Mouse (Mus musculus) heart, embryonic 12.5 days (tissue): Measurements from ENCODE around the gene Mrpl51. TPM values are rescaled to one million over a fixed set of nuclear protein-coding genes. Genes with fewer than 3 reads are reported as not detected.

Experiments
- ATAC-seq: fragments of 200-750 bp; cut with Nextera tagmentation; 2 replicates; pipeline ENCODE4 v1.8.0; 2017; ENCODE audit warnings: moderate TSS enrichment, moderate library complexity; ENCODE audit not compliant: insufficient number of reproducible peaks, low FRiP score
- H3K27ac ChIP-seq: fragments of 300-500 bp; sonication (generic); 2 replicates; pipeline ENCODE4 v1.5.1; 2016; ENCODE audit warnings: mild to moderate bottlenecking, moderate library complexity; ENCODE audit not compliant: poor library complexity, severe bottlenecking
- H3K27me3 ChIP-seq: fragments of 300-500 bp; sonication (generic); replicated peaks from 2 replicates; pipeline ENCODE4 v1.6.1; 2016; ENCODE audit warnings: mild to moderate bottlenecking, moderate library complexity
- H3K36me3 ChIP-seq: fragments of 300-500 bp; sonication (generic); 2 replicates; pipeline ENCODE4 v1.6.1; 2016; ENCODE audit warnings: mild to moderate bottlenecking, moderate library complexity
- H3K4me1 ChIP-seq: fragments of 300-500 bp; sonication (generic); replicated peaks from 2 replicates; pipeline ENCODE4 v1.6.1; 2016; ENCODE audit warnings: mild to moderate bottlenecking
- H3K4me2 ChIP-seq: fragments of 300-500 bp; sonication (generic); 2 replicates; pipeline ENCODE4 v1.6.1; 2016; ENCODE audit warnings: mild to moderate bottlenecking, moderate library complexity
- H3K4me3 ChIP-seq: fragments of 300-500 bp; sonication (generic); 2 replicates; pipeline ENCODE4 v1.5.1; 2016; ENCODE audit warnings: mild to moderate bottlenecking
- H3K9ac ChIP-seq: fragments of 300-500 bp; sonication (generic); 2 replicates; pipeline ENCODE4 v1.6.1; 2016; ENCODE audit warnings: mild to moderate bottlenecking, moderate library complexity
- H3K9me3 ChIP-seq: fragments of 300-500 bp; sonication (generic); replicated peaks from 2 replicates; pipeline ENCODE4 v1.6.1; 2016; ENCODE audit warnings: mild to moderate bottlenecking, moderate library complexity
- WGBS: fragments of 180-500 bp; shearing (Covaris S2); methylation state at CpG from one replicate; pipeline ENCODE4 v1.1.7; 2016; 5-methylcytosine and 5-hydroxymethylcytosine counted together
- polyA plus RNA-seq: library from polyadenylated mRNA; unstranded; fragments of >200 nt; fragmentation: Nextera tagmentation; extraction: Ambion mirVana; gene quantifications from 2 replicates; pipeline ENCODE4 v1.2.1, GENCODE M21; 2016

The Mrpl51 gene
- polyA plus RNA-seq, 1 experiment from 2014 or later: 218 TPM

DNA sequence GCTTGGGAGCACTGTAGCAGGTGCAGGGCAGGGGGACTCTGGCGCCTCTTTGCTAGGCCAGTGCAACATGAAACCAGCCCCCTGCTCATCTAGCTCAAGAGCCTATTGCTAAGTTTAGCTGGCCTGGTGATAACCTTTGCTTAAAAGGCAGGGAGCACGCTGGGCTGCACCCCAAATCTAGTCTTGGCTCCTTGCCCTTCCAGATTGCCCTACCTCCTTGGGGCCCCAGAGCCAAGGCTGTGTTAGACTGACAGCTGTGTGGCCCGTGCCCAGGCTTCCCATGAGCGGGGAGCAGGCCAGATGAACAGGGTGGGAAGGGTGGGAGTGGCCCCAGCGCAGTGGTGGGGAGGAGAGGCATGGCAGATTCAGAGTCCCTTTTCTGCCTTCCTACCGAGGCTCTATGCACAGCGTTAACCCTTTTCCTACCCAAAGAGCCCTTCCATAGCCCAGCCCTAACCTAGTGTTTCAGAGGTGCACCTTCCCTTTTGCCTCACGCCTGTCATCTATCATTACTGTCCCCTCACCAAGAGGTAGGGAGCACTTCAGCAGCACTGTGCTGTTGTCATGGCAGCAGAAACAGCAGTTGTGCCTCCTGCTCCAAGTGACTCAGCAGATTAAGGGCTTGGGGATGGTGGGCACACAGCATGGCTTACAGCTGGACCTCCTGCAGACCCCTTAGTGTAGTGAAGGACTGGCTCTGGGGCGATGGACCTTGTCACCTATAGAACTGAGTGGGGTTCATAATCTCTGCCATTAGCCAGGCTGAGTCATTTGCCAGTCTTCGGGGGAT, 24.5 kb upstream of the Mrpl51 start:
- peak overlapping the region; percentile 99 for H3K27ac ChIP-seq
- H3K9me3 ChIP-seq: no peaks in the 10 kb centered on the region
- peak overlapping the region; percentile 84 for H3K4me3 ChIP-seq
- H3K36me3 ChIP-seq: peaks cover 66% of the 10 kb centered on the region
- WGBS: 15% methylated on average over 10 of the region's 10 CpGs
- peak; percentile 44 for ATAC-seq
- H3K27me3 ChIP-seq: no peaks in the 10 kb centered on the region
- peak overlapping the region; percentile 78 for H3K9ac ChIP-seq
- peak overlapping the region; percentile 90 for H3K4me2 ChIP-seq
- peaks cover 39% of the 10 kb centered on the region for H3K4me1 ChIP-seq

DNA sequence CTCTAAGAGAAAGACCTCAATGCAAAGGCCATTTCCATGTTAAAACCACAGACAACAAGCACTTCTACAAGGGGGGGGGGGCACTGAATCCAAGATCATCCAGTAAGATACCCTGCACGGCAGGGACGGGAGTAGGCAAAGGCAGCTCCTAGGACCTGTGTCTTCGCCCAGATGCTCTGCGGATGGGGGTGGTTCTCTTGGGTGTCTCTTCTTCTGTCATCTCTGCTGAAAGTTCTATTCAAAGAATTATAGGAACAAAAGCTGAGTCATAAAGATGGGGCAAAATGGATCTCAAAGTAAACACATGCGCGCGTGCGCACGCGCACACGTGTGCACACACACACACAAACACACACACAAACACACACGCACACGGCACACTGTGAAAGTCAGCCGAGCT, 23.5 kb upstream of the Mrpl51 start:
- H3K9ac ChIP-seq: peak overlapping the region; percentile 78; the same call in 1 of the 2 replicates
- 87% methylated on average over 14 of the region's 14 CpGs for WGBS

DNA sequence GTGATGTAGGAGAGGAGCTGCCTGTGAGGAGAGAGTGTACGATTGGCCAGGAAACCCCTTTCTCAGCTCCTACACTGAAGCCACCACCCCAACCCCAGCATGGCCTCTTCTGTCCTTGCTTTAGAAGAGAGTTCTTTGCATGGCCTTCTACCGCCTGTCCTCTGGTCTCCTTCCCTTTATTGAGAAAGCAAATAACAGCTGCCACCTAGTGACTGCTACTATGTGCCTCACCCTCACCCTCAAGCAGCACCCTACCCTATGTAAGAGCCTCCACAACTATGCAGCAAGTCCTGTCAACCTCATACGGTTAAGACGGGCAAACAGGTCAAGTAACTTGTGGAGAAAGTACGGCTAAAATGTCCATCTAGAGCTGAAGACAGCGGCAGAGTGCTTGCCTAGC, 21.4 kb upstream of the Mrpl51 start:
- ATAC-seq: no peak
- no peak overlapping the region for H3K4me3 ChIP-seq
- no peaks in the 10 kb centered on the region for H3K27me3 ChIP-seq
- H3K4me1 ChIP-seq: peaks cover 26% of the 10 kb centered on the region
- H3K4me2 ChIP-seq: no peak overlapping the region
- peaks cover 80% of the 10 kb centered on the region for H3K36me3 ChIP-seq
- H3K27ac ChIP-seq: peak overlapping the region; percentile 56; the same call in 1 of the 2 replicates
- no peaks in the 10 kb centered on the region for H3K9me3 ChIP-seq
- H3K9ac ChIP-seq: no peak overlapping the region
- WGBS: 73% methylated on average over 6 of the region's 6 CpGs

More for the DNA sequence above, 23.5 kb upstream of the Mrpl51 start:
- Histone ChIP-seq H3K4me1 (peaks cover 37% of the 10 kb centered on the region), H3K9me3 (no peaks in the 10 kb centered on the region), H3K4me2 (no peak overlapping the region), H3K36me3 (peaks cover 71% of the 10 kb centered on the region), H3K4me3 (no peak overlapping the region), H3K27ac (peak overlapping the region; percentile 99), H3K27me3 (no peaks in the 10 kb centered on the region)
- ATAC-seq: no peak

DNA sequence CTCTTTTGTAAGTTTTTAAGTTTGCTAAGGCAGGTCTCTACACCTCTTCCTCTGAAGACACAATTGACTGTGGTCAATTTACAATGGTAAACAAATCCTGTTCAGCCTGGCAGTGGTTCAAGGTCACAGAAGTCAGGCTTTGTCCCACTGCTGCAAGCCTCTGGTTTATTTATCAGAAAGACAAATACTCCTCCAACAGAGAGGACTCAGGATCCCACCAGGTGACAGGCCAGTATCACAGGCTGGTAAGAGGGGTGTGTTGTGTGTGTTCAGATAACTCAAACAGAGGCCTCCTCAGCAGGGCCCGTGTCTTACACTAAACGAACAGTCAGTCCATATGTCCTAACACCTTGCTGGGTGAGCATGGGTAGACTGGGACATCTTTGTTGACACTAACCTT, 19.1 kb upstream of the Mrpl51 start:
- ATAC-seq: no peak
- Histone ChIP-seq H3K27ac (no peak overlapping the region), H3K4me1 (peaks cover 14% of the 10 kb centered on the region), H3K9ac (no peak overlapping the region), H3K4me3 (no peak overlapping the region), H3K9me3 (no peaks in the 10 kb centered on the region), H3K27me3 (no peaks in the 10 kb centered on the region), H3K36me3 (peaks cover 100% of the 10 kb centered on the region), H3K4me2 (no peak overlapping the region)
- 63% methylated on average over 2 of the region's 2 CpGs for WGBS

DNA sequence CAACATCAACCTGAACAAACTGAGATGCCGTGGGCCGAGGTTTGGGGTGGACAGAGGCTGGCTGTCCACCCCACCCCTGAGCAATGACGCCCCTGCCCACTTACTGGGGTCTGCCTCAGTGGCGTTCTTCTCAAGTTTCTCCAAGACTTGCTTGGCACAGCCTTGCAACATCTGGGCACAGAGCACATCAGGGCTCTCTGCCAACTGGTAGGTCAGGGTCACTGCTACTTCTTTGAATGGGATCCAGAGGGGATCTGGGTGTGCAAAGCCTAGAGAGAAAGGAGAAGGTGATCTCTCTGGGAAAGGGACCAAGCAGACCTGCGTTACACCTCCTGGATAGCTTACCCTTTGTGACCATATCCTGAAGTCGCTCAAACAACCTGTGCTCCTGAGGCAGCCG, 18.3 kb upstream of the Mrpl51 start:
- WGBS: 88% methylated on average over 7 of the region's 7 CpGs
- no peak for ATAC-seq
- Histone ChIP-seq H3K27ac (no peak overlapping the region), H3K4me2 (no peak overlapping the region), H3K4me1 (peaks cover 6% of the 10 kb centered on the region; the same call in 1 of the 2 replicates), H3K36me3 (peaks cover 100% of the 10 kb centered on the region), H3K4me3 (no peak overlapping the region), H3K9ac (no peak overlapping the region), H3K27me3 (no peaks in the 10 kb centered on the region), H3K9me3 (no peaks in the 10 kb centered on the region)

DNA sequence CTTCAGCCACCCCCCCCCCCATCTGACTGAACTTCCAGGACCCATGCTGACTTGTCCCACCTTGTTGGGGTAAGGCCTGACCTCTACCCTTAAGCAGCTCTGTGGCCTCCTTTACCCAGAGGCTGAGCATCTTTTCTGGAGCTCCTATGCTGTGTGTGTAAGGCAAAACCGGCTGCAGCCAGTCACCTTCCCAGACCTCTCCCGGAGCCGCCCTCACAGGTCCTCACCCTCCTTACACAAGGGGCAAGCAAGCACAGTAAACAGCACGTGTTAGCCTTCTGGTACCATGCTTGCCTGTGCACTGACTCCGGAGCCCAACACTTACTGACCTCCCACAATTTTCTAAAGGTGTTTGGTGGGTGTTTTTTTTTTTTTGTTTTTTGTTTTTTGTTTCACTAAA, 16.1 kb upstream of the Mrpl51 start:
- WGBS: 91% methylated on average over 5 of the region's 5 CpGs
- Histone ChIP-seq H3K4me2 (no peak overlapping the region), H3K27me3 (no peaks in the 10 kb centered on the region), H3K4me3 (no peak overlapping the region), H3K9ac (no peak overlapping the region), H3K9me3 (no peaks in the 10 kb centered on the region), H3K36me3 (peaks cover 100% of the 10 kb centered on the region), H3K27ac (no peak overlapping the region), H3K4me1 (0 out of 2 replicates have a peak, but pooled peaks cover 4% of the 10 kb centered on the region)
- no peak for ATAC-seq

DNA sequence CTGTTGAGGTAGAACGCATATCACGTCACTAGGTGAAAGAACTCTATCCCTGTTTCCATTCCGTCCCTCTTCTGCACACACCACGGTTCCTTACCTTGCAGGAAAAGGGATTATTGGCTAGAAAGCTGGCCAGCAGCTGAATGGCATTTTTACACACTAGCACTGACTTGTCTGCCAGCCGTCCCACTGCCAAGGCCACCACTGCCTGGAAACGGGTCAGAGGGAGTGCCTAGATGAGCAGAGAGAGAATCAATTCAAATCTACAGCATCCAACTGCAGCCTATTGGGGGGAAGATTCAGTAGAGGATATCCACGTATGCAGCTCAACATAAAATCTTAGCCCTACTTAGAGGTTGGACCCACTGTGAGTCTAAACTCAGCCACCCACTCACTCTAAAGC, 12.0 kb upstream of the Mrpl51 start:
- Histone ChIP-seq H3K4me2 (no peak overlapping the region), H3K9me3 (no peaks in the 10 kb centered on the region), H3K36me3 (peaks cover 98% of the 10 kb centered on the region), H3K9ac (no peak overlapping the region), H3K27ac (no peak overlapping the region), H3K4me1 (no peaks in the 10 kb centered on the region), H3K4me3 (no peak overlapping the region), H3K27me3 (no peaks in the 10 kb centered on the region)
- ATAC-seq: no peak
- WGBS: 93% methylated on average over 7 of the region's 7 CpGs

DNA sequence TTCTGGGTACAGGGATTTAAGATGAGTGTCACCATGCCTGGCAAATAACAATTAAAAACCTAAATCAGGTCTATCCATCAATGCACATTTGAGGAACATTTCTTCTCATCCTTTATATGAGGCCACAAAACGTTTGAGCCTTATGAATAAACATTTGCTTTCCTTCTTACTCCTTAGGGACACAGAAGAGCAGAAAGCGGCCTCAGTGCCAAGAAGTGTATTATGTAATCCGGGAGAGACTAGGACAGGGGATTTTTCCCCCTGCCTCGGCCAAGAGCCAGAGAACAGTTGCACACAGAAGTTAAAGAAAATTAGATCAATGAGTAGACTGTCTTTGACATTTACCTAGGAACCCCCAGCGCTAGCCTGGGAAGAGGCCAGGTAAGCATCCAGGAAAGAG, 9.5 kb upstream of the Mrpl51 start:
- Histone ChIP-seq H3K9me3 (no peaks in the 10 kb centered on the region), H3K27me3 (no peaks in the 10 kb centered on the region), H3K9ac (no peak overlapping the region), H3K36me3 (peaks cover 98% of the 10 kb centered on the region), H3K4me2 (no peak overlapping the region), H3K27ac (no peak overlapping the region), H3K4me1 (no peaks in the 10 kb centered on the region), H3K4me3 (no peak overlapping the region)
- 89% methylated on average over 5 of the region's 5 CpGs for WGBS
- no peak for ATAC-seq

DNA sequence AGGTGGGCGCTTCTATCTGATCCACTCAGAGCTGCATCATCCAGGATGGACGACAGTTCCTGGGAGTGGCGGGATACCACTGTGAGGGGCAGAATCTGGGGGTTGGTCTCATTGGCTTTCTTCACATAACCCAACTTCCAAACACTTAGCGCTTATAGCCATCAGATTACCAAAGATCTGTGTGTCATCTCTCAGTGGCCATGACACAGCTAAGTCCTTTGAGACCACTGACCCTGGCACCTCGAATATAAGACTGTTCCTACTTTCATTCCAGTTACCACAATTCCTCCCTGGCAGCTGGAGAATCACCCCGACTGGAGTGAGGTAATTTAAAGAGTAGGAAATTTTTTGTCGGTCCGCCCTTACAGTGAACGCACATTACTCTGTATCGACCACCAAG, 5.4 kb upstream of the Mrpl51 start:
- Histone ChIP-seq H3K4me3 (no peak overlapping the region), H3K9me3 (no peaks in the 10 kb centered on the region), H3K36me3 (peaks cover 83% of the 10 kb centered on the region), H3K27ac (no peak overlapping the region), H3K27me3 (no peaks in the 10 kb centered on the region), H3K4me1 (peaks cover 4% of the 10 kb centered on the region; the same call in 1 of the 2 replicates), H3K9ac (no peak overlapping the region), H3K4me2 (no peak overlapping the region)
- WGBS: 93% methylated on average over 10 of the region's 10 CpGs
- ATAC-seq: no peak

DNA sequence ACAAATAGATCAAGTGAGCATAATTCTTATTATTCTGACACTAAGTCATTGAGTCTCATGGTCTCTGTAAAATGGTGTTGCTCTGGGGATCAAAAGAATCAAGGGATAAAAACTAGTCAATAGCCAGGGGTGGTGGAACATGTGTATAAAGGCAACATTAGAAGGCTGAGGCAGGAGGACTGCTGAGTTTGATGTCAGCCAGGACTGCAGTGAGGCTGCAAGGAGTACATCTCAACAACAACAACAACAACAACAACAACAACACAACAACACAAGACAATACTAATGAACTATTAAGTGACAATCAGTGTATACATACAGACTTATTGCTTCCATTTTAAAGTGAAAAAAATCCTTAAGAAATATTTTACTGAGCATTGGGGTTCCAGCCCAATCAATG, 785 bp upstream of the Mrpl51 start:
- peak overlapping the region; percentile 78 for H3K4me3 ChIP-seq
- peak overlapping the region; percentile 100 for H3K27ac ChIP-seq
- peak overlapping the region; percentile 83 for H3K9ac ChIP-seq
- peaks cover 64% of the 10 kb centered on the region for H3K36me3 ChIP-seq
- peaks cover 15% of the 10 kb centered on the region for H3K4me1 ChIP-seq
- ATAC-seq: no peak
- H3K9me3 ChIP-seq: no peaks in the 10 kb centered on the region
- H3K4me2 ChIP-seq: peak overlapping the region; percentile 81
- no peaks in the 10 kb centered on the region for H3K27me3 ChIP-seq

DNA sequence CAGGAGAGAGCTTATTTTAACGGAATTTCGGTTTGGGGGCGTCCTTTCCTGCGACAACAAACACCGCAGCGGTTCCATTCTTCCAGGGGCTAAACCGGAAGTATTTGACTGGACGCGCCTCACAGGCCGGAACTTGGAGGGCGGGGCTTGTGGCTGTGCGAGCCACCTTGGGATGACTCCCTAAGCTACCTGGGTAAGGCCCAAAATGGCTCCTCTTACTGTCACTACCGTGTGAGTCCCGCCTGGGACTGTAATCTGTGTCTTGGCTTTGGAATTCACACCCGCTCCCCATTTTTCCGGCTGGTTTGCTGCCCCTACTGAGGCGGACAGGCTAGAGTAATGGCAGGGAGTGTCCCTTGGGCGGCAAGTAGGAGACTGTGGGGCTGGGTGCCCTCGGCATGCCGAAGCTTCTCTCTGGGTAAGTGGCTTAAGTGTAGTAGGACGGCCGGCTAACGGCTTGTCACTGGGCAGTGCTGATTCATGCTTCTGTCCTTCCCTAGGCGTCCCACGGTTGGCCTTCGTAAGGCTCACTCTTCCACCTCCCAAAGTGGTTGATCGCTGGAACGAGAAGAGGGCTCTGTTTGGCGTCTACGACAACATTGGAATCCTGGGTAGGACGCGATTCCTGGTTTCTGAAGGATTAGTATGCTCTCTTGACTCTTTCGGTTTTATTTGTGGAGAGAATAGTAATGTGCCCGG, 564 bp downstream of the Mrpl51 start:
- Histone ChIP-seq H3K9ac (peak overlapping the region; percentile 88), H3K4me3 (peak overlapping the region; percentile 78), H3K9me3 (no peaks in the 10 kb centered on the region), H3K36me3 (peaks cover 51% of the 10 kb centered on the region), H3K4me2 (peak overlapping the region; percentile 81), H3K4me1 (peaks cover 15% of the 10 kb centered on the region), H3K27me3 (no peaks in the 10 kb centered on the region), H3K27ac (peak overlapping the region; percentile 100)
- under 1% methylated on average over 34 of the region's 34 CpGs for WGBS
- ATAC-seq: peak; percentile 93
